Mouse (Mus musculus): ENCODE results near the gene Sh3rf3. TPM values are rescaled to one million over a fixed set of nuclear protein-coding genes. Genes with fewer than 3 reads are reported as not detected.

The Sh3rf3 gene
- polyA plus RNA-seq, 1 experiment from 2014 or later = 0.17 TPM

DNA sequence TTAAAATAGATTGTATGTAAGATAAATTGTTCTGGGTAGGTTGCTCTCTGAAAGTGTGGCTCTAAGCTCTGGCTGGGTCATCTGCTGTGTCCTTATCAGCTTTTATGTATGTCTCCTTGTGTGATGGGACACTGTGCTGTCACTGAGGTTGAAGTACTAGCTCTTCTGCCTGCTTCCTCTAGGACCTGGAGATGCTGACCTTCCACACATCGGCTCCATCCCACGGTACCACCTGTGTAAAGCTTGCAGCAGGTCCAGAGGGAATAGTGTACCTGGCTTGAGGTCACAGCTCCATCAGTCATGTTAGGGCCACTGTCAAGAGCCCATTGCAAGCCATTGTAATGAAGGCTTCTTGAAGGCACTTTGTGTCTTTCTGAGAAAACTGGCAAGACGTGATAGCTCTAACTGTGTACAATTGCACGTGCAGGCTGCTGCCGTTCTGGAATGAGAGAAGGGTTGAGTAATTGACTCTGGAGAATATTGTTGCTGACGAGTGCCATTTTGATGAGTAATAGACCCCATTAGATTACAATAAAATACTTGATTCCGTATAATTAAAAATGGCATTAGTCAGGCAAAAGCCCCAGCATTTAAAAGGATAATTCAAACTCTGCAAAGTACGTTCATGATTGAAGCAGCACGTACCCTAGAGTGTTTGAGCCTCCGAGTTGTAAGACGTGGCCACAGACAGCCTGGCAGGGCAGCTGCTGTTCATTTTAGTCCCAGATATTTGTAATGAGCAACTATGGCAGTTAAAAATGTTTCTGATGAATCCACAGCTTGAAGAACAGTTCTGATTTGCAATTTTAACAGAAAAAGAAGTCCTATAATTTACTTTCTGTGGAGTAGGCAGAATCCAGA is 16.3 kb downstream of the Sh3rf3 start:
- Histone ChIP-seq H3K4me3 (ENCODE audit: low read depth, low read length) (no peak overlapping the region), H3K36me3 (ENCODE audit: control insufficient read depth, insufficient read depth) (no peaks in the 10 kb centered on the region), H3K4me1 (replicated peaks; ENCODE audit: control insufficient read depth, insufficient read depth, low read length) (no peaks in the 10 kb centered on the region), H3K27ac (ENCODE audit: low read depth, low read length) (no peak overlapping the region), H3K9ac (ENCODE audit: low read depth, low read length) (no peak overlapping the region), H3K27me3 (replicated peaks; ENCODE audit: control insufficient read depth, insufficient read depth, low read length) (no peaks in the 10 kb centered on the region), H3K9me3 (ENCODE audit: control insufficient read depth) (no peaks in the 10 kb centered on the region), H3K4me2 (replicated peaks; ENCODE audit: low read depth) (no peak overlapping the region)
- WGBS = 85% methylated on average over 11 of the region's 11 CpGs
- TF ChIP-seq CTCF (IDR thresholded peaks at IDR 0.05; ENCODE audit: low read depth) = no peak
- no peak for ATAC-seq

GRCm38 (mm10) chr10:58833146-58833545 is 20.0 kb downstream of the Sh3rf3 start:
- H3K27me3 ChIP-seq (replicated peaks; ENCODE audit: control insufficient read depth, insufficient read depth, low read length) = no peaks in the 10 kb centered on the region
- no peaks in the 10 kb centered on the region for H3K36me3 ChIP-seq (ENCODE audit: control insufficient read depth, insufficient read depth)
- 81% methylated on average over 3 of the region's 3 CpGs for WGBS
- H3K4me2 ChIP-seq (replicated peaks; ENCODE audit: low read depth) = no peak overlapping the region
- no peaks in the 10 kb centered on the region for H3K4me1 ChIP-seq (replicated peaks; ENCODE audit: control insufficient read depth, insufficient read depth, low read length)
- H3K9me3 ChIP-seq (ENCODE audit: control insufficient read depth) = no peaks in the 10 kb centered on the region
- no peak overlapping the region for H3K9ac ChIP-seq (ENCODE audit: low read depth, low read length)
- H3K4me3 ChIP-seq (ENCODE audit: low read depth, low read length) = no peak overlapping the region
- H3K27ac ChIP-seq (ENCODE audit: low read depth, low read length) = no peak overlapping the region
- ATAC-seq = no peak
- TF ChIP-seq CTCF (IDR thresholded peaks at IDR 0.05; ENCODE audit: low read depth) = no peak

GRCm38 (mm10) chr10:58833741-58834178 is 20.6 kb downstream of the Sh3rf3 start:
- no peaks in the 10 kb centered on the region for H3K4me1 ChIP-seq (replicated peaks; ENCODE audit: control insufficient read depth, insufficient read depth, low read length)
- H3K27me3 ChIP-seq (replicated peaks; ENCODE audit: control insufficient read depth, insufficient read depth, low read length) = no peaks in the 10 kb centered on the region
- no peak for TF ChIP-seq CTCF (IDR thresholded peaks at IDR 0.05; ENCODE audit: low read depth)
- no peak overlapping the region for H3K4me3 ChIP-seq (ENCODE audit: low read depth, low read length)
- no peaks in the 10 kb centered on the region for H3K9me3 ChIP-seq (ENCODE audit: control insufficient read depth)
- H3K9ac ChIP-seq (ENCODE audit: low read depth, low read length) = no peak overlapping the region
- ATAC-seq = no peak
- H3K27ac ChIP-seq (ENCODE audit: low read depth, low read length) = no peak overlapping the region
- no peaks in the 10 kb centered on the region for H3K36me3 ChIP-seq (ENCODE audit: control insufficient read depth, insufficient read depth)
- WGBS = 76% methylated on average over 13 of the region's 13 CpGs
- H3K4me2 ChIP-seq (replicated peaks; ENCODE audit: low read depth) = no peak overlapping the region

DNA sequence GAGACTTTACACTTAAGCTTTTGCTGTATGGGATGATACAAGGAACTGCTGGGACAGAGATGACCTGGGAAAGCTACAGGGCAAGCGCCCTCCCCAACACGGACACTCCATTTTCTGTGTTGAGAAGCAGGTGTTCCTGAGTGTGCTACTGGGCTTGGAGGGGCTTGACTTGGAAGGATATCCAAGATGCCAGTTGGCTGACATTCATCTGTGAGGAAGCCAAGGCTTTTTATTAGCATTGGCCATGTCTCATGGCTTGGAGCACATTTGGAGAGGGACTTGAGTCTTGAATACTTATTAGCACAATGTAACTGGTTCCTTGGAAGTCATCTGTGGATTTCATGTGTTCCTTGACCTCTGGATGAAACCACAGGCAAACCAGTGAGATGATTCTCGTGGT is 23.2 kb downstream of the Sh3rf3 start:
- Histone ChIP-seq H3K27me3 (replicated peaks; ENCODE audit: control insufficient read depth, insufficient read depth, low read length) (no peaks in the 10 kb centered on the region), H3K27ac (ENCODE audit: low read depth, low read length) (no peak overlapping the region), H3K36me3 (ENCODE audit: control insufficient read depth, insufficient read depth) (no peaks in the 10 kb centered on the region), H3K4me2 (replicated peaks; ENCODE audit: low read depth) (no peak overlapping the region), H3K9me3 (ENCODE audit: control insufficient read depth) (no peaks in the 10 kb centered on the region), H3K4me3 (ENCODE audit: low read depth, low read length) (no peak overlapping the region), H3K4me1 (replicated peaks; ENCODE audit: control insufficient read depth, insufficient read depth, low read length) (no peaks in the 10 kb centered on the region), H3K9ac (ENCODE audit: low read depth, low read length) (no peak overlapping the region)
- ATAC-seq = no peak
- no peak for TF ChIP-seq CTCF (IDR thresholded peaks at IDR 0.05; ENCODE audit: low read depth)
- 89% methylated on average over 3 of the region's 3 CpGs for WGBS

GRCm38 (mm10) chr10:58837504-58837903 is 24.3 kb downstream of the Sh3rf3 start:
- Histone ChIP-seq H3K27me3 (replicated peaks; ENCODE audit: control insufficient read depth, insufficient read depth, low read length) (no peaks in the 10 kb centered on the region), H3K4me2 (replicated peaks; ENCODE audit: low read depth) (no peak overlapping the region), H3K4me1 (replicated peaks; ENCODE audit: control insufficient read depth, insufficient read depth, low read length) (no peaks in the 10 kb centered on the region), H3K27ac (ENCODE audit: low read depth, low read length) (no peak overlapping the region), H3K9ac (ENCODE audit: low read depth, low read length) (no peak overlapping the region), H3K4me3 (ENCODE audit: low read depth, low read length) (no peak overlapping the region), H3K36me3 (ENCODE audit: control insufficient read depth, insufficient read depth) (no peaks in the 10 kb centered on the region), H3K9me3 (ENCODE audit: control insufficient read depth) (no peaks in the 10 kb centered on the region)
- no peak for TF ChIP-seq CTCF (IDR thresholded peaks at IDR 0.05; ENCODE audit: low read depth)
- WGBS = 87% methylated on average over 5 of the region's 5 CpGs
- ATAC-seq = no peak

GRCm38 (mm10) chr10:58841945-58842344 is 28.8 kb downstream of the Sh3rf3 start:
- no peak overlapping the region for H3K27ac ChIP-seq (ENCODE audit: low read depth, low read length)
- H3K4me3 ChIP-seq (ENCODE audit: low read depth, low read length) = no peak overlapping the region
- H3K4me1 ChIP-seq (replicated peaks; ENCODE audit: control insufficient read depth, insufficient read depth, low read length) = no peaks in the 10 kb centered on the region
- no peaks in the 10 kb centered on the region for H3K27me3 ChIP-seq (replicated peaks; ENCODE audit: control insufficient read depth, insufficient read depth, low read length)
- H3K9me3 ChIP-seq (ENCODE audit: control insufficient read depth) = no peaks in the 10 kb centered on the region
- TF ChIP-seq CTCF (IDR thresholded peaks at IDR 0.05; ENCODE audit: low read depth) = no peak
- no peaks in the 10 kb centered on the region for H3K36me3 ChIP-seq (ENCODE audit: control insufficient read depth, insufficient read depth)
- no peak for ATAC-seq
- WGBS = 90% methylated on average over 3 of the region's 3 CpGs
- no peak overlapping the region for H3K4me2 ChIP-seq (replicated peaks; ENCODE audit: low read depth)
- H3K9ac ChIP-seq (ENCODE audit: low read depth, low read length) = no peak overlapping the region

All from intestine, postnatal 0 days (tissue).